Mouse (Mus musculus) left cerebral cortex, adult 18-20 months (tissue): ENCODE measurements around the gene Nfu1. TPM values are rescaled to one million over a fixed set of nuclear protein-coding genes. Genes with fewer than 3 reads are reported as not detected.

Experiments used
- DNase-seq, 2 experiments: peaks; one replicate each; pipeline ENCODE4 v3.0.0; 2021 to 2022; ENCODE audit warnings: low spot score in 2 of 2, mixed read lengths in 1 of 2
- long read RNA-seq, 2 experiments: library from polyadenylated mRNA; stranded (forward); transcript quantifications; one replicate each; pipeline ENCODE4 v2.0.0; 2021
- total RNA-seq, 2 experiments: library from RNA; stranded (reverse); gene quantifications; 2 replicates each; pipeline ENCODE4 v1.2.3; 2021

The Nfu1 gene
- 10 to 100 TPM; 56.8 to 63.7 TPM for total RNA-seq
- long read RNA-seq, experiment 1, transcript Nfu1-202 (8 exons, 950 nt), result major isoform, 53 of 77 reads
- long read RNA-seq, experiment 1, partial matches to known transcripts, result 4 of 77 reads
- long read RNA-seq, experiment 1, other reads (novel, unspliced or antisense), result 16 of 77 reads
- long read RNA-seq, experiment 2, transcript Nfu1-202 (8 exons, 950 nt), result major isoform, 47 of 63 reads
- long read RNA-seq, experiment 2, partial matches to known transcripts, result 1 of 63 reads
- long read RNA-seq, experiment 2, other reads (novel, unspliced or antisense), result 11 of 63 reads

DNA sequence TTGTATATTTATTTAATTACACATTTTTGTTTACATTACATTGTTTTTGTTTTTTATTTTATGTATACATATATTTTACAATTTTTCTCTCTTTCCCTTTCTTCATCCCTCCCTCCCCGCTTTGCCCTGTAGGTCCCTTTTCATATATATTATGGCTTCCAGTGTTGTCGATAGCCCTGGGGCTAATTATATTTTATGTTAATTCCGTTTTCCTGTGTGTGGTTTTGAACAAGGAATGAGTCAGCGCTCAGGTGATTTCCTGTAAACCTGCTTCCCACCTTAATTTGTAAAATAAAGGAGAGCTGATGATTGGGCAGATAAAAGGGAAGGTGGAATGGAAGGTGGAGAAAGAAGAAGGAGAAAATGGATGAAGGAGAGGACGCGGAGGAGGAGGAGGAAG, at the start of gene Nfu1:
Gene Nfu1 (plus strand): TSS at position 350 of the 400 bp plus-strand sequence.
- DNase-seq, result no peak

DNA sequence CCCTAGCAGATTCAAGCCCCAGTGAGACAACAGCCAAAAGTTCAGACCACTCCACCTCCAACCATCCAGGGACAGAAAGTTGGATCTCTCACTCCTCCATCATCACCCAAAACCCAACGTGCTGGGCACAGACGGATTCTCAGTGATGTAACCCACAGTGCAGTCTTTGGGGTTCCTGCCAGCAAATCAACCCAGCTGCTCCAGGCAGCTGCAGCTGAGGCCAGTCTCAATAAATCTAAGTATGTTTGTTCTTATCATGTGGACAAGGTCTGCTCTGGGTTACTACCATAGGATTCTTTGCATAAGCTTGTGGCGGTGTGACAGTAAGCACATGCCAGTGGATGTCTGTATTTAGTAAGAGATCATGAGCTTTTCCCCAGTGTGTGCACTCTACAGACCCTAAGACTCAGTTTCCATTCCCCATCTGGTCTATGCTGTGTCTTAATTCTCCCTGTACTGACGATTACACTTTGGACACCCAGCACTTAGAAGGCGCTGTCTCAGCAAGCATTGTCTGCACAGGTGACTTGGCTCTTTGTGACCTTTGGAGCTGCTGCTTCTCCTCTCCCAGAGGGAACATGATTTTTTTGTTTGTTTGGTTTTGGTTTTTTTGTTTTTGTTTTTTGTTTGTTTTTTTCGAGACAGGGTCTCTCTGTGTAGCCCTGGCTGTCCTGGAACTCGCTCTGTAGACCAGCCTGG, 44.9 kb upstream of the Nfu1 start:
- no peak for DNase-seq

DNA sequence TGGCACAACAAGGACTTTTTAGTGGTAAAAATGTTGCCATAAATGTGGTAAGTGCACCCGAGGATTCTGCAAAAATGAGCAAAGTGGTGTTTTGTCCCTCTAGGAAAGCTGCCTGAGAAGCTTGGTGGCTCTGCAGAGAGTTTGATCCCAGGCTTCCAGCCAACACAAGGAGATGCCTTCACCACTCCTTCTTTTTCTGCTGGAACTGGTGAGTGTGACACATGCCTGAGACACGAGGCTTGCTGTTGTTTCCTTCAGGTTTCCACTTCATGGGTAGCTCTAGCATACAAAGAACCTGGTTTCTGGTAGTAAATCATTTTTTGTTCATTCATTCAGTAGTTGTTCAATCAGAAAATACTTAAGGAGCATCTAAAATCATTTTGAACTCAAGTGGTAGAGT, 41.9 kb upstream of the Nfu1 start:
- DNase-seq, result peak in 1 of 2 experiments; percentile 22

DNA sequence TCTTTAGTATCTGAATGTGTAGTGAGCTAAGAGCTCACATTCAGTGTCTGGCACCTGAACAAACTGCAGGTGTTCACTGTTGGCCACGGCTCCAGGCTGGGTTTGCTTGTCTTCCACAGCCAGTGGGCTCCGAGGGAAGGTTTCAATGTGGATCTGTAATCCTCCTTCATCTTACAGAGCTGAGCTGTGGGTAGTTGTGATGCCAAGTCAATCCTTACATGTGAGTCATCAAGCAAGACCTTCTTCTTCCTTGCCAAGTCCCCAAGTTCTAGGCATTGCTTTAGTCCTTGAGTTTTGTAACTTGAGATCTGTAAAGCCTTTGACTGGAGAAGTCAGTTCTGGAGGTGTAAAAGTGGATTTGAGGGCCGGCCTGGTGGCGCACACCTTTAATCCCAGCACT, 35.1 kb upstream of the Nfu1 start:
- DNase-seq, result peak in 1 of 2 experiments; percentile 24

DNA sequence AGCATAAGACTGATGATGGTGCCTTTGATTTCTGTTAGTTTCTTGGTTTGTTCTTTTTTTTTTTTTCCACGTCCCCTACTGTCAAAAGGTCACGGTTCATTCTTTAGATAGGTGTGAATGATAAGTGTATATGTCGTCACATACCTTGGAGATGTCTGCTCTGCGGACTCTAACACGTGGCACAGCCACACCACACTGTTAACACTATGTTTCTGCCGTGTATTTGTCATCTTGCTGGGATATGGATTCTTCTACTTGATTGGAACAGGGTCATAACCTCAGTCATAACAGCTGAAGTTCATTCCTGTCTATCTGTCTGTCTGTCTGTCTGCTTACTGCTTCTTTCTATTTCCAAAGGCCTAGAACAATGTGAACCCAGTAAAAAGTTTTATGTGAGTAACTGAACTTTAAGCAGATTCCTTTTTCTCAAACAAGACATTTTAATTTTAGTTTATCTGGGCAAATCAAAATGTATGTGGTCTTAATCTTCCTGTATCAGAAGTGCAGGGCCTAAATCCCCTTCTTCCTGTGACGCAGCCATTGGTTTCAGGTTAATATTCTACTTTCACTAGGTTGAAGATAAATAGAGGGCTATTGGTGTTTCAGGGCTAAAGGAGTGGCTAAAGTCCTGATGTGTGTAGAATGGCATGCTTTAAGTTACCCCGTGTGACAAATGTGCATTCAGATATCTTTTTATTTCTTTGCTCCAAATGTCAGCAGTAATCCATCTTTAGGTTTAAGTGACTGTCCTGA, 30.7 kb upstream of the Nfu1 start:
- no peak for DNase-seq

DNA sequence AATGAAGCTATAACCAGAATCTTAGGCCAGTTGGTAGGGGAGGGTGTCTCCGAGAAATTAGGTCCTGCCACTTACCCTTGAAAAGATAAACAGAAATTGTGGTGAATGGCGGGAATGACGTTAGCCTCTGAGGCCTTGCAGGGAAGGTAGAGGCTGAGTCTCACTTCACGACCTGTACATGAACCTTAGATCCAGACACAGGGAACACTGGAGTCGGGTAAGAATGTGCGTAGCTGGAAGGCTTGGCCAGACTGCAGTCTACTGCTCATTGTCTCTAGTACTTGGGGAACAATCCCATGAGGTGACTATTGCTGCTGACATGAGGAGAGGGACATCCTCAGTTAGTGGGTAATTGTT, 30.1 kb upstream of the Nfu1 start:
- DNase-seq, result no peak

DNA sequence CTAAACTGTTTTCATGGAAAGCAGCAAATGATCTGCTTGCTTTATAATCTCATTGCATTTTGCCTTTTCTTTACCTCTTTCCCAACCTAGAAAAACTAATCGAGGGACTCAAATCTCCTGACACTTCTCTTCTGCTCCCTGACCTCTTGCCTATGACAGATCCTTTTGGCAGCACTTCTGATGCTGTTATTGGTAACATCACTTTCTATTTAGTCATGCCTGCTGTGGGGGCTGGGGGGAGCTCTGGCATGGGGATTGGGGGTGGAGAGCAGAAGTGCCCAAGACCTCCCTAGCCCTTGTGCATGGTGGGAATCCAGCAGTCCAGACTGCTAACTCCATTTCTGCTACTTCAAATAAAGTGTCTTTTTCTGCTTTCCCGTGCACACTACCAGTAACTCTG, 27.8 kb upstream of the Nfu1 start:
- DNase-seq, result no peak

DNA sequence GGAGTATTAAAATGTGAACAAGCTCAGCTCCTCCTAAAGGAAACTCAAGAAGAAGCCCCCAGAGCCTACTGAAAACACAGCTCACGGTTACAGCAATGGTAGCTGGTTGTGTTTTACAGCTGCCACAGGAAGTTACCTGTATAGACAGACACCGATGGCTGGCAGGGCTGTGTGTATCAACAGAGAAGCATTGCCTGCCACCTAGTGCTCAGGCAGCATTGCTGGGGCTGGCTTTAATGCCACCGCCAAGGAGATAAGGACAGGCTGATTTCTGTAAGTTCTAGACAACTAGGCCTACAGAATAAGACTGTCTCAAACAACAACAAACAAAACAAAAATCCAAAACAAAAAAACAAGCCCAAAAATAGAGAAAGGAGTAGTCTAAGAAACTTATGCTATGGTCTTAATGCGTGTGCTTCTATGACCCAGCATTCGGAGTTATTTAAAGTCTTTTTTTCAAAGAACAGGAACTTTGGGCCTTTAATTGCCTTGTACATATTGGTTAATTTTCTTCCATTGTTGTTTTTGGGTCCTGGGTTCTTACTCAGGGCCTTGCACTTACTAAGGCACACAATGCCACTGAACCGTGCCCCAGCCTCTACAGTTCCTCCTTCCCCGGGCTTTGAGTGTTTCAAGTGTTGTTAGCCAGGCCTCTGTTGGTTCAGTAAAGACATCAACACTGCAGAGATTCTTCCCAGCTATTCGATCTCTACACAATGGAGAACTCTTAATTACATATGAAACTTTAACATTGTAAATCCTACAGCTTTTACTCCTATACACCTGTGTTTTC, 23.5 kb upstream of the Nfu1 start:
- no peak for DNase-seq

DNA sequence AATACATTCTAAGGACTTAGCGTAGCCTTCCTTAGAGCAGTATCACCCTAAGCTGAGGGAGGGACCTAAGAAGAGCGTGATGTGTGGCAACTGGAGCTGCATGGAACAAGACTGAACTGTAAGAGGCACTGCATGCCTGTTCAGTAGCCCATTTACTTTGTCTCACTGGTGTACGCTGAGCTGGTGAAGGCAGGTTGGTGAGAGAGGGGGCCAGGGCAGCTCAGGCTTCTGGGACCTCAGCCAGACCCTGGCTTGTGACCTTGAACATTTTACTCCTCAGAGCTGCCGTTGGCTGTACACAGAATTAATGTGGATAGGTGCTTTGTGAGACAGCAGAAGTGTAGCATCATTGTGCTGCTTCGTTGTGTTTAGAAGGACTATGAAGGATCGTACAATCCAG, 19.5 kb upstream of the Nfu1 start:
- DNase-seq, result no peak

DNA sequence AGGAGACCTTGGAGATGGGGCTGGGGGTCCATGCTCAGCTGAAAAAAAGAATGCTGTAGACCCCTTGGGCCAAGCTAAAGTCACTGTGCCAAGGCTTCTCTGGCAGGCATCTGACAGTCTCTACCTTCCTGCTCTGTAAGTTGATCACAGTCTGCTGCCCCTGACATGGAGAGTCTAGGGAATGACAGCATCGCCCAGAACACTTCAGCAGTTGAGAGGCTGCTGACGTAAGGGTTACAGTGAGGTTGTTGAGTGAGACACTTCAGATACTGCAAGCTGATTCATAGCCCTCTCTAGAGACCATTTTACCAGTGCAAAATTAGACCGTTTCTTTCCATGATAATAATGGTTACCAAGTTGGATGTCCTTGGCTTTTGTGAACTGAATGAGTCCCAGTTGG, 18.0 kb upstream of the Nfu1 start:
- no peak for DNase-seq

DNA sequence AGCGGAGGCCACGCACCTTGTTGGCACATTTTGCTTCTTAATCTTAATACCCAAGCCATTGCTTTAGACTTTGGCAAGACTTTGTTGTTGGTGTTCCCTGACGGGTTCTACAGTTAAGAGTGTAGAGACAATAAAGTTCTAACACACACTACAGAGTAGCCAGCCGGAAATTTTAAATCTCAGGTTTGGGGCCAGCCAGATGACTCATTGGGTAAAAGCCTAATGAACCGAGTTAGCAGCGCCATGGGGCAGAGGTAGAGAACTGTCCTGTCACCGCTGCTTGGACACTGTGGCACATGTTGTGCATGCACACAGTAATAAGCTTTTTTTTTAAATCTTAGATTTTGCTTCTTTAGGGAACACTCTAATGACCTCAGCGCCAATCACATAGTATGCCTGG, 16.7 kb upstream of the Nfu1 start:
- no peak for DNase-seq

DNA sequence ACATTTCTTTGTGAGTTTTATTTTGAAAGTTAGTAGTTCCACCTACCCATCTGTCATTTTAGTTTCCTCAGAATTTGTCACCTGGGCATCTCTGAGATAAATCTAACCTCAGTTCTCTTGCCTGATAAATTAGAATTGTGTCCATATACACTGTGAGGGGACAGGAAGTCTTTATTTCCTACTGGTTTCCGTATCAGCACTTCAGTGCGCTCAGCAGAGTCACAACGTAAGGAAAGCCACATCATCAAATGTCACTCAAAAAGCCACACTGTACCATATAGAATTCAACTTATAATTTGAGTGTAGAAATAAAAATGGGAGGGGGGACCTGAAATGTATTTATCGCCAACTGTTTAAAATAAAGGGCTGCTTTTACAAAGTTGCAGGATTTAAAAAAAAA, 14.8 kb upstream of the Nfu1 start:
- DNase-seq, result no peak

DNA sequence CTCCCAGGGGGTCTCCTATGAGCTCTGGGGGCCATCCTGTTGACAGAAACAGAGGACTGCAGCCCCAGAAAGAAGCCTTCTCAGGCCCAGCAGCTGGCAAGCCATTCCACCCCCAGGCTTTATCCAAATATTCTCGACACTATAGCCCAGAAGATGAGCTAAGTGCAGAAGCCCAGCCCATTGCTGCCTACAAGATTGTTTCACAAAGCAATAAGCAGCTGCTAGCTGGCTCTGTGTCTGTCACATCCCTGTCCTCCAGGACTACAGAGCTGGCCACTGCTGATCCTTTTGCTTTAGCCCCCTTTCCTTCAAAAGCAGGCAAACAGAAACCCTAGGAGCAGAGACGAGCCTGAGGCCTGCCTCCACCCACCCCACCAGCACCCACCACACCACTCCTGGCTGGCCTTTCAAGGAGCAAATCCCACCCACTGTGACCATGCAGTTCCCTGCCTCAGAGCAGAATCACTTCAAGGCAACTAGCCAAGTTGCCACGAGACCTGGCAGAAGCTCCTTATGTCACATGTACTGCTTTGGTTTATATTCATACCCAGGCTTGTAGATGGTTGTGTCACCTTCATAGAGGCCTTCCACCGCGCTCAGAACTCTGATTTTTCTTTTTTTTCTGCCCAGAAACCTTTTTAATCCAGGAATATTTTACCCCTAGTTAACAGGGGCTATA, 12.3 kb upstream of the Nfu1 start:
- peak in 1 of 2 experiments; percentile 53 for DNase-seq

DNA sequence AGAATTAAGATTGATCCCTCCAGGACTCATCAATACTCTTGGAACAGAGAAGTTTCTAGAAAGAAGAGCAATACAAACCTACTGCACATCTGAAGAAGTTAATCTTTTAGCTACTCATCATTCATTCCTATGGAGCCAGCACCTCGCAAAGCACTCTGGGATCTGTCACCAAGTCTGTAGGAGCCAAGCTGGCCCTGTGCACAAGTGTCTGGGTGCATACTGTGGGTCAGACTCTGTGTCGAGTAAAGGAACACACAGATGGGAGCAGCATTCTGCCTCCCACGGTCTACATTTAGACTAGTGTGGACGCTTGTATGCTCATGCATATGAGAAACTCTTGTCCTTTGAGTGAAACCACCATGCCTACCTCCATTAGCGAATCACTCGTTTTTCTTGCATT, 11.7 kb upstream of the Nfu1 start:
- DNase-seq, result no peak

DNA sequence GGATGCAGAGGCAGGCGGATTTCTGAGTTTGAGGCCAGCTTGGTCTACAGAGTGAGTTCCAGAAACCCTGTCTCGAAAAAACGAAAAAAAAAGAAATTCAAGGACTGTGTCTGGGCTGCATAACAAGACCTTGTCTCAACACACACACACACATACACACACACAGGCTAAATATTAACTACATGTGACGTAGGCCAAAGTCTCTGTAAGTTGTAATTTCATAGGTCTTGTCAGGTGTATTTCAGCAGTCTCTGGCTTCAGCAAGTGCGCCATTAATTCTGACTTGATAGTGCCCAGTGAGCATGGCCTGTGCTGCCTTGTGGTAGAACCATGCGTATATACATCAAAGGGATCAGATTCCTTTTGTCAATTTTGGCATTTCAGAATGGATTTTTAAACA, 7.0 kb upstream of the Nfu1 start:
- DNase-seq, result no peak

DNA sequence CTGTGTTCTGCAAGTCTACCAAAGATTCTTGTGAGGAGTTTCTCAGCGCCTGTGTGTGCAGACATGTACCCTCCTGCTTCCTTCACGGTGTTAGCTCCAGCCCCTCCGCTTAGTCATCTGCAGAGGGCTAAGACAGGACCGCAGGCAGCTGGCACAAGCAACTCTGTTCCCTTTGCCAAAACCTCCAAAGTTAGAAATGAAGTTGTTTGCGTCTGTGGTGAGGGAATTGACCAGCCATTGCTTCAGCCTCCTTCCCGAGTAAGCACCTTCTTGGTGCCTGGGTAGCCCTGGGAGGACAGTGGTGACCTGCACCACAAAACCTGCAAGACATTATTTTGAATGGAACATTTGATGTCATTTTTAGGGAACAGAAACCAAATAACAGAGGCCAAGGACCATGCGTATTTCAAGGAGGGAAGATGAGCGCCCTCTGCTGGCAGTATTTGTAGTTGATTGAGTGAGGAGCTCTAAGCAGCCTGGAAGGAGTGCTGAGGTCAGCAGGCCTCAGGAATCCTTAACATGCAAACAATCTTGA, 6.4 kb upstream of the Nfu1 start:
- peak; percentile 84 to 87 for DNase-seq

DNA sequence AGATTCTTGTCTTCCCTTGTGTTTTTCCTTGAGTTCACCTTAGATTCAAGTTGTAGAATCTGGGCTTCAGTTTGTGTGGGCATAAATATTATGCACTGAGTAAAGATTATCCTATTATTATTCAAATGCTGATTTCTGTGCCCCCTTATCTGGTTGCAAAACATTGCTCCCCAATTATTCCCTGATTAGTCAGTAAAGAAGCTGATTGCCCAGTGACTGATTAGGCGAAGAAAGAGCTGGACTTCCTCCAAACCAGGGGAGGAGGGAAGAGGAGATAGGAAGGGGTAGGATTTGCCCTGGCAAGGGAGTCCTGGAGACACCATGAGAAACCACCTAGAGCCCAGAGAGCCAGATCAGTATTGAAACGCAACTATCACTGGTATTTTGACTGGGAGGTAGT, 4.9 kb upstream of the Nfu1 start:
- no peak for DNase-seq

DNA sequence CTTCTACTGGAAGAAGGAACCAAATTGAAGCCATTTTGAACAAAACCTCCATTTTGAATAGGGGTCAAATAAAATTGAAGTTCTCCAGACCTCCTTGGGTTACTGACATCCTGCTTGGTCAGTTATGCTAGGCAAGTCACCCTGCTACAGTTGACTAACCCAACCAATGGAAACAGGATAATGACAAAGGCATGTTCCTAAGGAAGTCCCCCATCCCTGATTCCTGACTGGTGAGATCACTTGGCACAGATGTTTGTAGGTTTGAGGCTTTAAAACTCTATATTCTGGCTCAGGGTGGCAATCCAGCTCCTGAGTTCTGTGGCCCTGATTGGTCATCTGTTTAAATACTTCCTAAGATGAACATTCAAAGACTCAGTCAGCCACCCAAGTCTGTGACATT, 3.5 kb upstream of the Nfu1 start:
- DNase-seq, result no peak

DNA sequence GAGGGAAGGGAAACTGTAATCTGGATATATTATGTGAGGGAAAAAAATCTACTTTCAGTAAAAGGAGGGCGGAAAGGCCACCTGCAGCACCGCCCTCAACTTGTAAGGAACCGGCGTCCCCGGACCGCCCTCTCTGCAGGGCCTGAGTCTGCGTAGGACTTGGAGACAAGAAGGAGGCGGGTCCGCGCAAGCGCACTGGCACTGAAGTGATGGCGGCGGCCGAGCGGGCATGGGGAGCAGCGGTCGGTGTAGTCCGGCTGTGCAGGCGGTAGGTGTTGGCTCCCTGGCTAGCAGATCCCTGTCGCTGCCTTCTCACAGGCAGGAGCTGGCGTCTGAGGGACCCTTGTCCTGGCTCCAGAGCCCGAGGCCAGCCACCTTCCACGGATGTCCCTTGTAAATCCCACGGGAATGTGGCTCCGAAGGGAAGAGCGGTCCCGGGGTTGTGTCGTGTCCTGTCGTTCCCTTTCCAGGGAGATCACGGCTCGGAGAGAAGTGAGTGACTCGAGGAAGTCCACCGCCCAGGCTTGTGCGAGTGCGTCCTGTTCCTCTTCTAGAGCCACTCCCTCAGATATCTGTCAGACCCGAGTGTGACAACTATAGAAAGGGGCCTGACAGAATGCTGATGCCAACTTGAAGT, 774 bp downstream of the Nfu1 start:
- peak; percentile 94 to 96 for DNase-seq

DNA sequence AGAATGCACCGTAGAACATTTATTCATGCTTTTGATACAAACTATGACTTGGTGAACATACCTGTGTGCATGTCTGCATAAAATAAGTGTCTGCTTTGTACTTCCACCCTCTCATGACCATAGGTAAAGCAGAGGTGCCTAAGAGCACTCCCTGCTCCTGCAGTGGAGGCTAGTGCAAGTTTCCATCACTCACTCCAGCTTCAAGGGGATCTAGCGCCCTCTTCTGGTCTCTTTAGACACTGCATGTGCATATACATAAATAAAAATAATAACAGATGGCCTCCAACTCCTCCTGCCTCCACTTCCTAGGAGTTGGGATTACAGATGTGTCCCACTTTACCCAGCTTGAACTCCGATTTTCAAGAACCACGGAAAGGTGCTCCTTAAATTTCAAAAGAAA, 7.9 kb downstream of the Nfu1 start:
- peak in 1 of 2 experiments; percentile 53 for DNase-seq
